Mouse (Mus musculus) liver, postnatal 0 days (tissue): ENCODE measurements around the gene Galnt10.
A peak's percentile ranks its signal among the peaks of the same experiment; 100 is the strongest.

Source experiments
- CTCF ChIP-seq: sonication (generic); IDR thresholded peaks from 2 replicates; pipeline ENCODE4 v1.5.1; 2016; ENCODE audit warnings: antibody characterized with exemption, low read depth
- EP300 ChIP-seq: IDR thresholded peaks from 2 replicates; pipeline ENCODE4 v1.6.1; 2016; ENCODE audit warnings: antibody characterized with exemption, low read depth, mild to moderate bottlenecking

DNA sequence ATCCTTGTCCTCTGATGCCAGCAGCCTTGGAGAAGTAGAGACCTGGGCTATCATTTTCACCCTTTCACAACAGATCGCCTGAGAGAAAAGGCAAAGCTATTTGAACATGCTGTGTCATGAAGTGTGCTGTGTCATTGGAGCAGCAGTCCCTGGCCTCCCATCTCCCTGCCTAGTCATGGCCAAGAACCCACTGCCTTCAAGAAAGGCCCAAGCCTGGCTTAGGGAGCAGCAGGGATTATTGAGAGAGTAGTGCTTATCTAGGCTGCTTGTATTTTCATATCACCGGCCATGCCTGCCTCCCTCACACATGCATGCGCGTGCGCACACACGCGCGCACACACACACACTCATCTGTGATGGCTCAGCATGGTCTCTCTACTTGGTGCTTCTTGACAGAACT is 167.0 kb downstream of the Galnt10 start:
- no peak for TF ChIP-seq CTCF
- 0 out of 2 replicates have a peak, but pooled peaks have one; percentile 15 for TF ChIP-seq EP300
